Mouse (Mus musculus) brain, adult 2 months (tissue): Measurements from ENCODE around the gene Hoxd9.

ENCODE experiments used
- DNase-seq: peaks from one replicate; pipeline ENCODE4 v3.0.0; 2011; ENCODE audit warnings: low read depth, low spot score

Gene Hoxd9

DNA sequence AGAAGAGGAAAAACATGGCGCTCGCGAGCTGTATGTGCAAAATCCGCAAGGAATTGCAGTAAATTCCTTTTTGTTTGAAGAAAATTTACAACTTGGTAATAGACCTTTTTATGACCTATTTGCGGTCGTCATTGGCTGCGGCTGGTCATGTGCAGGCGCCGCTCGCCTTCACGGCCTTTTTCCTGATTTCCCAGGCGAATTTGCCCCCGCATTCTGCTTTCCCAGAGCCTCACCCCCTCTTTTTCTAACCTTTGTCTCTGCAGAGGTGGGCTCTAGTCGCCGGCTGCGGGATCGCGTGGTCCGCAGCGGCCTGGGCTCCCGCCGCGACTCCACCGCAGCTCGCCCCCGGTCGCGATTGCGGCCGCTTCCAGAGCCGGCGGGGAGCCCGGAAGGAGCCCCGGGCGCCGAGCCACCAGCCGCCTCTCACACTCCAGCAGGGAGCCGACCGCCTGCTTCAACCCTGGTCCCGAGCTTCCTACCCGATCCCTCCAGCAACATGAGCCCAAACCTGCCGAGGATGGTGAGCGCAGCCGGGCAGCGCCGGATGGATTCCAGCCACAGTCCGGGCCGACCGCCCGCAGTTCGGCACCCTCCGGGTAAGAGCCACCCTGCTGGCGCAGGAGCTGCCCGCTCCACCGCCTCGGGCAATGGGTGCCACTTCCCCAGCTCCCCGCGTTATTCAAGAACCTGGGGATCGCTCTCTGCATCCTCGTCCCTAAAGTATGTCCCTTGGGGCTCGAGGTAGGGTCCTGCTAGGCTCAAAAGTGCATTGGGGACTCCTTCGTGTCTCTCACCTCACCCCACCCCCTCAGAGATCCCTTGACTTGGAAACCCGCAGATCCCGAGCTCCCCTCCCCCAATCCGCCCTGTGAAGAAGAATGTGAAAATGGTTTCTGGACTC, 14.4 kb downstream of the Hoxd9 start, which contains the start of the genes Hoxd3 and Hoxd4:
Gene Hoxd3 (plus strand): TSS at position 207 of the 901 bp plus-strand sequence.
Gene Hoxd4 (plus strand): TSS at position 209 of the 901 bp plus-strand sequence.
- no peak for DNase-seq

GRCm38 (mm10) chr2:74713239-74714150, 16.0 kb downstream of the Hoxd9 start:
- no peak for DNase-seq

- DNase-seq = no peak
These were observed 16.7 kb downstream of the Hoxd9 start for GRCm38 (mm10) chr2:74714156-74714789.

- DNase-seq = no peak
These were observed 17.4 kb downstream of the Hoxd9 start for GRCm38 (mm10) chr2:74714881-74715280.

DNA sequence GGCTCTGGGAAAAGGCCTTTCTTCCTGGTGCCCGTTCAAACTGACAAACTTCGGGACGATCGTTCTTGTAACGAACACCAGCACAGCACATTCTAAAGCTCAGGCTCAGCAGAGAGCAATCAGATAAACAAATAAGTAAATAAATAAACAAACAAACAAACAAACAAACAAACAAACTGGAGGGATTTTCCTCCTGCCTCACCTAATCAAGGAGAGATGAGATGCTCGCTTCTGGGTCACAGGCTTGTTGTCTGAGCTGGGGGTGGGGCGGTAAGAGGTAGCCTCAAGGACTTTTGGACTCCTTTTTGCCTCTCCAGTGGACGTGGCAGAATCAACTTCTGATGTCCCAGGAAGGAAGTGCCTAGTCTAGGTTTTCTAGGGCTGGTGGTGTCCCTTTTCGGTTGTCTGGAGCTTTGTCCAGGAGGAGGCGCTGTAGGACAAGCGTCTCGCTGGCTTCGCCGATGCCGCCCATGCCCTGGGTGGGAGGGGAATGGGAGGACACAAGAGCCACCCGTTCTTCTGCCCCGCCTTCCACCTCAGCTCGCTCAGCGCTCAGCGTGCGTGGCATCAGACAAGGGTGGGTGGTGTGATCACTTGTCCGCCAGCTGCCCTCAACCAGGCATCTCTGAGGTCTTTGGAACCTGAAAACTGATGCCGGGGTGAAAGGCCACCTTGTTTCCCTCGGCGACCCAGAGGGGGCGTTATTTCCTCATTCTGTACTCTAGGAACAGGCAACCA, 18.1 kb downstream of the Hoxd9 start:
- peak; percentile 78 for DNase-seq

- no peak for DNase-seq
These were observed 22.9 kb downstream of the Hoxd9 start for GRCm38 (mm10) chr2:74720384-74720783.

DNA sequence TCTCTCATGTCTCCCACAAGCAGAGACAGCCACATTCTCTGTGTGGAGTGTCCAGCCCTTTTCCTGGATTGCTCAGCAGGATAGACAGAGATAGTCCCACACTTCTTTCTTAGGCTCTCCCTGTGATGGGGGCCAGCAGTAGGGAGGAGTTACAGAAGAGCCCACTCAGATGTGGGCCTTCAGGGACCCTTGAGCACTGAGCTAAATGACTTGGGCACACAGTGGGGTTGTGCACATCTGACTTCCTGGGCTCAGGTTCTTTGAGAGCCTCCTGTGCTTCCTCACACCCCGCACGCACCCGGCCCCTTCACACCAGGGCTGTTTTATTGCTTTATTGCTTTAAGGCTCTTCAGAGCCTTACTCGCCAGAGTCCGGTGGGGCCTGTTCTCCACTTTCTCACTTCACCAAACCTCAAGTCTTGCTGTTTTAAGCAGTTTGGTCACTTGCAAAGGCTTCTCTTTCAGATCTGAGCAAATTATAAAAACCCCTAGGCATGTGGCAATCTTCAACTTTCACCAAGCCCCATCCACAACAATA, 23.5 kb downstream of the Hoxd9 start:
- no peak for DNase-seq

DNA sequence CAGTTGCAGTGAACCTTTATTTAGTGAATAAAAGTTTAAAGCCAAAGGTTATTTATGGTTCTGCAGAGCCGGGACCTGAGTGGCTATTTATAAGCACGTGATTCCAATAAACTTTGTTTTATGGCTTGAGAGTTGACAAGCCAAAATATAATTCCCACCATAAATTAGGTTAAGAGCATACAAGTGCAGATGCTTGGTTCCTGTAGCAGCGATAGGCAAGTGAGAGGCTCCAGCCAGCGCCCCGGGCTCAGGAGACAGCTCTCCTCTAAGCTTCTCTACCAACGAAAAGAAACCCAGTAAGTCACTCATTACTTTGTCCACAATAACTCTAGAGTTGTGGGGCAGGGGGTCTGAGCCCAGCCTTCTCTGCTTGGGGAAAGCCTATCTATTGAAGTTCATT, 24.4 kb downstream of the Hoxd9 start:
- no peak for DNase-seq

DNA sequence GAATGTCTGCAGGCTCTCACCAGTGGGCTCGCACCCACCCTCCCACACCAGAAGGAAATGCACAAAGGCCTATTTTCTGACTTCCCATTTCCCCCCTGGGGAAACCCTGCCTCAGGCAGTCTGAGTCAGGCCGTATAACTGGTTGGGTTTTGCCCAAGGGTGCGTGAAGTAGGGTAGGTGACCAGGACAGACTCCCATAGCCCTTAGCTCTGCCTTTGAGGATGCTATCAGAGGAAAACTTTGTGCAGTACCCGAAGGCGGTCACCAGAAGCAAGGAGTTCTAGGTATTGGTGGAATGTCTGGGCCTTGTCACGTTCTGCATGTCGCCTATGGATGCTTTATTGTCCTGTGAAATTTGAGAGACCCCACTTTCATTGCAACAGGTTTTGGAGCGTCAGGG, 25.4 kb downstream of the Hoxd9 start:
- no peak for DNase-seq

GRCm38 (mm10) chr2:74724244-74725015, 26.9 kb downstream of the Hoxd9 start:
- no peak for DNase-seq

DNA sequence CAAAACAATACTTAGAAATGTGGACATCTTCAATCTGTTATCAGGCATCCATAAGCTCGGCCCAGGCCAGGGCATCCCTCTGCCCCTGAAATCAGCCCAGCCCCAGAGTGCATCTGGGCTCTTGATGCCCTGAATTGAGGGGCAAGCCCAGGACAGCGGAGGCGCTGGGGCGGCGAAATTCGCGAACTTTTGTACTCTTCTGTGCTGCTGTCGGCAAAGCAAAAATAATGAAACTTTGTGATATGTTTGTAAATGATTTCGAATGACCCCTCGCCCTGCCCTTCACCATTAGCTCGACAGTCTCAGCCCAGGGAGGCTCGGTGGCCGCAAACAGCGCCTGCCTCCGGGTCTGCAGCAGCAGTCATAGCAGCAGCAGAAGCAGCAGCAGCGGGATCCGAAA, 27.6 kb downstream of the Hoxd9 start:
- no peak for DNase-seq

- no peak for DNase-seq
These were observed 29.0 kb downstream of the Hoxd9 start, which contains the start of gene Gm28230 for GRCm38 (mm10) chr2:74726551-74726950. Gene Gm28230, plus strand, starts transcription at chr2:74726728.

GRCm38 (mm10) chr2:74726973-74727639, 29.6 kb downstream of the Hoxd9 start:
- DNase-seq = no peak

DNA sequence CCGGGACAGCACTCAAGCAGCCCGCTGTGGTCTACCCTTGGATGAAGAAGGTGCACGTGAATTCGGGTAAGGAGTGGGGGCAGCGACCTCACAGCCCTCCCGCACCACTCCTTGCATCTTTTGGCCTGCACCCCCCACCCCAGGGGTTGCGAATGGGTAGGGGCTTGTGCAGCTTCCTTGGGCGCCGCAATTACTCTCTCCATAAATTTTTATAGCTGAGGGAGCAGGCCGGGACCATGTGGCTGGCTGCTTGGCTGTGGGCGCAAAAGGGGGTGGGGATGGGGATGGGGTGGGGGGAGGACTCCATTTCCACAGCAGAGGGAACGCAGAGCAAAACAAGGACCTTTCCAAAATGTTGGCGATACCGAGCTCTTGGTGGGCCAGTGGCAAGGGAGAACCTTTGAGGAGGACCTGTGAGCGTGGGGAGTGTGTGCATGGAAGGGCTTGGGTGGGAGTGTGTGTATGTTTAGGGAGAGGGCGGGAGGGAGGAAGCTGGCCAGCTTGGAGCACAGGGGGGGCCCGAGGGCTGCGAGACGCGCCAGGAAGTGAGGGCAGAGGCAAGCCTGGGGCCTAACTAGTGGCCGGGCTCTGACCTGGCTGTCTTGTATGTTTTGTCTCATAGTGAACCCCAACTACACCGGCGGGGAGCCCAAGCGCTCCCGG, 30.2 kb downstream of the Hoxd9 start:
- no peak for DNase-seq

DNA sequence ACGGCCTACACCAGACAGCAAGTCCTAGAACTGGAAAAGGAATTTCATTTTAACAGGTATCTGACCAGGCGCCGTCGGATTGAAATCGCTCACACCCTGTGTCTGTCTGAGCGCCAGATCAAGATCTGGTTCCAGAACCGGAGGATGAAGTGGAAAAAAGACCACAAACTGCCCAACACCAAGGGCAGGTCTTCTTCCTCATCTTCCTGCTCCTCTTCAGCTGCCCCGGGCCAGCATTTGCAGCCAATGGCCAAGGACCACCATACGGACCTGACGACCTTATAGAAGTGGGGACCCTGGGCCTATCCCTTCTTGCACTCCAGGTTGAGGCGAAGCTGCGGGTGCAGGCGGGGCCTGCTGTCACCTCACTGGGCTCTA, 30.8 kb downstream of the Hoxd9 start:
- DNase-seq = no peak

- DNase-seq = no peak
These were observed 32.8 kb downstream of the Hoxd9 start for GRCm38 (mm10) chr2:74730331-74730730.

- no peak for DNase-seq
These were observed 33.5 kb downstream of the Hoxd9 start for GRCm38 (mm10) chr2:74731055-74731454.

GRCm38 (mm10) chr2:74731799-74732512, 34.4 kb downstream of the Hoxd9 start:
- no peak for DNase-seq
